Comparison of ENCODE assay signal across 9 mouse cellular contexts in the genomic region with DNA sequence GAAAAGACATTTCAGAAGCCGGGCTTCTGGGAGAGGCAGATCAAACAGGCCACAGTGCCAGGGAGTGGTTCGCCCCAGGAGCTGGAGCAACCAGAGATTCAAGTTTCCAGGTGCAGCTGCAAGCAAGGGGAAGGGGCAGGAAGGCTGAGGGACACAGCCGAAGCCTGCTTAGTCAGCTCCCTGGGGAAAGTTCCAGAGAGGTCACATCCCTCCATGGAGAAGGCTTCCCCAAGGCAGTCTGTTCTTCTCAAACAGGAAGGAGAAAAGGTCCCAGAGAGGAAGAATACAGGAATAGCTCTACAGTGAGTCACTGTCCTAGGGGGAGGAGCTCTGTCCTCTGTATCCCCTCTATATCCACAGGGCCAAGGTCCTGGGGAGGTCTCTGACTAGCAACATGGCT. TPM values are rescaled to one million over a fixed set of nuclear protein-coding genes. Genes with fewer than 3 reads are reported as not detected.
DNase-seq lines count a peak whose midpoint lies in the region; ATAC-seq lines count a peak whose summit lies in the region.
"Had no signal": no experiment of that assay in that cellular context is flagged by ENCODE, and none has a peak within 500 bp of the region (broad histone marks: within the 10 kb centered on the region; RNA-seq: fewer than 3 reads in every experiment).

No protein-coding gene starts in this region.

- no peak overlapping the region for H3K4me2 ChIP-seq in liver, embryonic 13.5 days

- H3K36me3 ChIP-seq in liver, embryonic 13.5 days, result peaks cover 60% of the 10 kb centered on the region

- peak; percentile 32 for ATAC-seq in liver, embryonic 13.5 days (ENCODE audit: low read depth)

- H3K9ac ChIP-seq in liver, embryonic 13.5 days, result no peak overlapping the region

- H3K4me3 ChIP-seq in liver, embryonic 13.5 days (replicated peaks), result no peak overlapping the region

- no peak overlapping the region for H3K27ac ChIP-seq in liver, embryonic 13.5 days

- intact Hi-C loops in heart, postnatal 36 days (cut with DNase I), result no loop called here

- 76% methylated on average over 3 of the region's 3 CpGs for WGBS in liver, embryonic 13.5 days (ENCODE audit: insufficient replicate concordance)

- H3K4me1 ChIP-seq in liver, embryonic 13.5 days (replicated peaks), result peaks cover 23% of the 10 kb centered on the region

- no peaks in the 10 kb centered on the region for H3K9me3 ChIP-seq in liver, embryonic 13.5 days (replicated peaks)

- DNase-seq in heart, adult 18-20 months, result peak; percentile 50 to 60
- DNase-seq in heart, postnatal 4 days, result no peak
- peak; percentile 31 for DNase-seq in adrenal gland, postnatal 10 days
- DNase-seq in heart, postnatal 36 days, result peak; percentile 11 to 34
- no peak for DNase-seq in liver, embryonic 13.5 days
- DNase-seq in frontal cortex, postnatal 36 days (ENCODE audit: low spot score in 2 of 2), result no peak
- DNase-seq in spleen, adult 18-20 months, result no peak
- DNase-seq in lung, postnatal 14 days, result no peak

- no peaks in the 10 kb centered on the region for H3K27me3 ChIP-seq in liver, embryonic 13.5 days
- H3K27me3 ChIP-seq: CH12.LX had no signal

RNA-seq across cellular contexts. Expression of gene Sh2d4b, which starts 21.6 kb away (rescaled TPM):
- under 1 TPM; 0.60 to 0.93 TPM for total RNA-seq in heart, adult 18-20 months (2021)
- 1 to 10 TPM; 1.5 to 1.6 TPM for total RNA-seq in heart, postnatal 4 days (2021)
- total RNA-seq in adrenal gland, postnatal 10 days (2021), result 1 to 10 TPM; 1.5 to 1.7 TPM
- under 1 TPM; 0.36 to 0.98 TPM for total RNA-seq in heart, postnatal 36 days (2021)
- polyA plus RNA-seq in liver, embryonic 13.5 days (2015; fragmentation: Nextera tagmentation; extraction: Ambion mirVana), result 0.15 and 0.20 TPM in 2 replicates

RNA-seq across cellular contexts. Expression of gene Tspan14, which starts 51.9 kb away (rescaled TPM):
- 10 to 100 TPM; 13.8 to 18.2 TPM for total RNA-seq in heart, adult 18-20 months (2021)
- total RNA-seq in heart, postnatal 4 days (2021), result 10 to 100 TPM; 25.9 to 28.6 TPM
- total RNA-seq in adrenal gland, postnatal 10 days (2021), result 10 to 100 TPM; 50.0 to 53.8 TPM
- 10 to 100 TPM; 14.0 to 15.7 TPM for total RNA-seq in heart, postnatal 36 days (2021)
- 32.9 and 37.5 TPM in 2 replicates for polyA plus RNA-seq in liver, embryonic 13.5 days (2015; fragmentation: Nextera tagmentation; extraction: Ambion mirVana)

Comparison
In these comparisons a context has a peak if more than half of its experiments do, and no peak if none do; other contexts are left out.
1. DNase-seq: peak in heart, adult 18-20 months (2 of 2), adrenal gland, postnatal 10 days (single experiment) and heart, postnatal 36 days (2 of 2); none in heart, postnatal 4 days (single experiment), liver, embryonic 13.5 days (single experiment), frontal cortex, postnatal 36 days (0 of 2), spleen, adult 18-20 months (0 of 2) and lung, postnatal 14 days (single experiment).